Mouse (Mus musculus) midbrain, embryonic 14.5 days (tissue): Measurements from ENCODE around the gene Gpsm2. TPM values are rescaled to one million over a fixed set of nuclear protein-coding genes. Genes with fewer than 3 reads are reported as not detected.
A peak's percentile ranks its signal among the peaks of the same experiment; 100 is the strongest.

Source experiments
- ATAC-seq: fragments of 200-750 bp; cut with Nextera tagmentation; 2 replicates; pipeline ENCODE4 v1.8.0; 2017; ENCODE audit warnings: moderate number of reproducible peaks, moderate library complexity; ENCODE audit not compliant: low FRiP score, low TSS enrichment
- DNase-seq: peaks from one replicate; pipeline ENCODE4 v3.0.0-alpha.2; 2015
- H3K27ac ChIP-seq: fragments of 300-500 bp; sonication (generic); replicated peaks from 2 replicates; pipeline ENCODE4 v1.5.1; 2014; ENCODE audit warnings: mild to moderate bottlenecking, low read depth, low read length, moderate library complexity
- H3K27me3 ChIP-seq: fragments of 300-500 bp; sonication (generic); 2 replicates; pipeline ENCODE4 v1.6.1; 2014; ENCODE audit warnings: low read length, control low read depth, mixed read lengths; ENCODE audit not compliant: control insufficient read depth, insufficient read depth
- H3K36me3 ChIP-seq: fragments of 300-500 bp; sonication (generic); 2 replicates; pipeline ENCODE4 v1.6.1; 2014; ENCODE audit warnings: low read length, control low read depth; ENCODE audit not compliant: control insufficient read depth, insufficient read depth
- H3K4me1 ChIP-seq: fragments of 300-500 bp; sonication (generic); 2 replicates; pipeline ENCODE4 v1.6.1; 2014; ENCODE audit warnings: mild to moderate bottlenecking, antibody characterized with exemption, low read length, control low read depth; ENCODE audit not compliant: control insufficient read depth, insufficient read depth
- H3K4me2 ChIP-seq: fragments of 300-500 bp; sonication (generic); 2 replicates; pipeline ENCODE4 v1.6.1; 2014; ENCODE audit warnings: mild to moderate bottlenecking, low read length, moderate library complexity
- H3K4me3 ChIP-seq: fragments of 300-500 bp; sonication (generic); replicated peaks from 2 replicates; pipeline ENCODE4 v1.5.1; 2014; ENCODE audit warnings: low read depth, low read length
- H3K9ac ChIP-seq: fragments of 300-500 bp; sonication (generic); replicated peaks from 2 replicates; pipeline ENCODE4 v1.6.1; 2014; ENCODE audit warnings: mild to moderate bottlenecking, low read length, moderate library complexity
- H3K9me3 ChIP-seq: fragments of 300-500 bp; sonication (generic); 2 replicates; pipeline ENCODE4 v1.6.1; 2016; ENCODE audit warnings: low read length, control low read depth, mixed read lengths; ENCODE audit not compliant: control insufficient read depth
- WGBS: fragments of 180-500 bp; shearing (Covaris S2); extraction: QIAGEN DNeasy Blood & Tissue Kit; methylation state at CpG from one replicate; pipeline ENCODE4 v1.1.7; 2014; 5-methylcytosine and 5-hydroxymethylcytosine counted together
- polyA plus RNA-seq: library from polyadenylated mRNA; unstranded; fragments of >200 nt; fragmentation: Nextera tagmentation; extraction: Ambion mirVana; gene quantifications from 2 replicates; pipeline ENCODE4 v1.2.1, GENCODE M21; 2014

The Gpsm2 gene
- polyA plus RNA-seq, 1 experiment from 2014 or later, result 31.3 TPM

DNA sequence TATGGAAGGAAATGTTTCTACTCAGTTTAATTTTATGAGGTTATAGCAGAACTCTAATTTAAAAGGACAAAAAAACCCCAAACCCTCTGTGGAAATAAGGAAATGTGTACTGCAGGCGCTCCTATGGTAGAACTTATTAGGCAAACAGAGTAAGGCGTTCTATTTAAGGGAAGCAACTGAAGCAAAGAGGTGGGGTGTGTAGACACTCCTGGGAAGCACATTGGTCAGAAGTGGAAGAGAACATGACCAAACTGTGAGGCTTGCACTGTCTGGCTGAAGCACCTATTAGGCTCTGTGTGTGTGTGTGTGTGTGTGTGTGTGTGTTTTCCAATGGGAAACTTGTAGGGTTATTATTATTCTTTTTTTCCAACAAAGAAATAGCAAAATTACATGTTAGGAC, 2.8 kb downstream of the Gpsm2 start:
- ATAC-seq, result no peak
- Histone ChIP-seq H3K36me3 (no peaks in the 10 kb centered on the region), H3K9ac (no peak overlapping the region), H3K4me3 (no peak overlapping the region), H3K9me3 (no peaks in the 10 kb centered on the region), H3K27me3 (no peaks in the 10 kb centered on the region), H3K27ac (no peak overlapping the region), H3K4me1 (peaks cover 16% of the 10 kb centered on the region), H3K4me2 (no peak overlapping the region)
- DNase-seq, result no peak
- 88% methylated on average over 2 of the region's 2 CpGs for WGBS

DNA sequence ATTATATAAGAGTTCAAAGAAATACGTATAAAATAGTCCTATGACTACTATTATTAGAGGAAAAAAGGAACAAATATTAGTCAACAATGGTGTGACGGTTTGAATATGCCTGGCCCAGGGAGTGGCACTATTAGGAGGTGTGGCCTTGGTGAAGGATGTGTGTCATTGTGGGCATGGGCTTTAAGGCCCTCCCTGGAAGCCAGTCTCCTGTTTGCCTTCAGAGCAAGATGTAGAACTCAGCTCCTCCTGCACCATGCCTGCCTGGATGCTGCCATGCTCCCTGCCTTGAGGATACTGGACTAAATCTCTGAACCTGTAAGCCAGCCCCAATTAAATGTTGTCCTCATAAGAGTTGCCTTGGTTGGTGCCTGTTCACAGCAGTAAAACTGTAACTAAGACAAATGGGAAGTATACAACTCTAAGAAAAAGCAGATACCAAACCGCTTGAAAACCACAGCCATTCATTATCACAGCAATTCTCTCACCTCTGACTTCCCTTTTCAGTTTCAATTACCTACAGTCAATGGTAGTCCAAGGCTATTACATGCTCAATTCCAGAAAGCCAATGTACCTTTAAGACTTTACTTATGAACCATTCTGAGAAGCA, 4.1 kb downstream of the Gpsm2 start:
- Histone ChIP-seq H3K9me3 (no peaks in the 10 kb centered on the region), H3K27ac (no peak overlapping the region), H3K4me3 (no peak overlapping the region), H3K27me3 (no peaks in the 10 kb centered on the region), H3K4me1 (peaks cover 15% of the 10 kb centered on the region), H3K9ac (no peak overlapping the region), H3K36me3 (no peaks in the 10 kb centered on the region), H3K4me2 (no peak overlapping the region)
- WGBS, result 94% methylated on average over 3 of the region's 3 CpGs
- no peak for DNase-seq
- ATAC-seq, result no peak

DNA sequence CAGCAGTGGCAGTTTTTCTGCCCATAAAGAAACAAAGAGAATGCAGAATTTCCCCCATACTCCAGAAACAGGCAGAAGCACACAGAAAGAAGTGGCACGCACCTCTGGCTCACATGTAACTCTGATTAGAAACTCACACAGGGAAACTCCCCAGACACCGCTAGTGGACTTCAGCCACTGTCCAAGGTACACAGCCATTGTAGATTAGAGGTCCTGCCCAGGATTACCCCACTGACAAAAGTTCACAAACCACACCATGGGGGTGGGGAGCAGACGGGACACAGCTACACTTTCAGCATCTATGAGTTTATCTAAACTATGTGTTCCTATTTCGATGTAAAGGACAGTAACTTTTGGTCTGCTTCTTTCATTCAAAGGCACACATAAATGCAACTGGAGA, 7.3 kb downstream of the Gpsm2 start:
- Histone ChIP-seq H3K9me3 (no peaks in the 10 kb centered on the region), H3K27me3 (no peaks in the 10 kb centered on the region), H3K36me3 (no peaks in the 10 kb centered on the region), H3K4me3 (no peak overlapping the region), H3K4me2 (no peak overlapping the region), H3K9ac (no peak overlapping the region), H3K4me1 (no peaks in the 10 kb centered on the region), H3K27ac (no peak overlapping the region)
- no peak for ATAC-seq
- WGBS, result 98% methylated on average over 4 of the region's 4 CpGs
- no peak for DNase-seq

DNA sequence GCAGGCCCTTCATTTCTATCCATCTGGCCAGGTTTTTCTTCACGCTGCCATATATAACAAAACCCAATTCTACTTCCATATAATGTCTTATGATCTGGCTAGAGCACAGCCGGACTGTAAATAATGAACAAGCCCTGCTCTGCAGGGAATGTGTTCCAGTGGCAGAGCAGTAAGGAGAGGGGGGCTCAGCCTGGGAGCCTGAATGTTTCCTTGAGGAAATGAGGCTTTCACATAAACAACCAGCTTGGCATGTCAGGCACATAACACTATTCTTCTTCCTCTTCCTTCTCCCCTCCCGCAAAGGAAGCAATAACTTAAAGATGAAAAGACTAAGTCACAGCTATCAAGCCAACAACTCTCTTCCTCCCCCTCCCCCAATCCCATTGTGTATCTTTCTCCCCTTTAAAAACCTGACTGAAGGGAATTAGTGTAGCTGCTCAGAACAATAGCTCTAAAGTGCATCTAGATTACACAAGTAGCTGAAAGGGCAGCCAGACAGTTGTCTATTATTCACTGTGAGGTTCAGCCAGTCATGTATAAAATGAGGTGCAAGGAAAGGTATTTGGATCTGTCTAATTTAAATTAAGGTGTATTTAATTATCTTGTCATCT, 8.9 kb downstream of the Gpsm2 start:
- Histone ChIP-seq H3K36me3 (no peaks in the 10 kb centered on the region), H3K4me1 (no peaks in the 10 kb centered on the region), H3K9ac (no peak overlapping the region), H3K27ac (peak overlapping the region; percentile 52), H3K4me3 (no peak overlapping the region), H3K4me2 (no peak overlapping the region), H3K27me3 (no peaks in the 10 kb centered on the region), H3K9me3 (no peaks in the 10 kb centered on the region)
- DNase-seq, result peak; percentile 33
- WGBS, result 41% methylated on average over 3 of the region's 3 CpGs
- no peak for ATAC-seq

DNA sequence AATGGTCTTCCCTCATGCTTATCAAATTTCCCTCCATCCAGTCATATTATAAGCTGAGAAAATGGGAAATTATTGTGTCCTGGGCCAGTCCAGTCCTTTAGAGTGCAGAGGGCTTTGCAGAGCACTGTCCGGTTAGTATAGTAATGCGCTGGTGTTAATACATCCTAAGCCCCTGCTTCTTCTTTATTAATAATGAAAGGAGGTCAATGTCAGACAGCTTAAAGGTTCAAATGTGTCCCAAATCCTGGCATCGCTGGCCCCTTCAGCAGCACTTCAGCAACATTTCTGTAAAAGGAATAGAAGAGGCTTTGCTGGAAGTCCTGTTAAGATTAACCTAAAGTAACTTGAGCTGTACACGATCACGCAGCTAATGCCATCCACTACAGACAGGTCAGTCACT, 10.8 kb downstream of the Gpsm2 start:
- H3K36me3 ChIP-seq, result no peaks in the 10 kb centered on the region
- ATAC-seq (no peak), DNase-seq (no peak)
- H3K4me1 ChIP-seq, result no peaks in the 10 kb centered on the region
- no peak overlapping the region for H3K27ac ChIP-seq
- H3K4me2 ChIP-seq, result no peak overlapping the region
- no peaks in the 10 kb centered on the region for H3K27me3 ChIP-seq
- 85% methylated on average over 5 of the region's 5 CpGs for WGBS
- H3K4me3 ChIP-seq, result no peak overlapping the region
- no peak overlapping the region for H3K9ac ChIP-seq
- H3K9me3 ChIP-seq, result no peaks in the 10 kb centered on the region

DNA sequence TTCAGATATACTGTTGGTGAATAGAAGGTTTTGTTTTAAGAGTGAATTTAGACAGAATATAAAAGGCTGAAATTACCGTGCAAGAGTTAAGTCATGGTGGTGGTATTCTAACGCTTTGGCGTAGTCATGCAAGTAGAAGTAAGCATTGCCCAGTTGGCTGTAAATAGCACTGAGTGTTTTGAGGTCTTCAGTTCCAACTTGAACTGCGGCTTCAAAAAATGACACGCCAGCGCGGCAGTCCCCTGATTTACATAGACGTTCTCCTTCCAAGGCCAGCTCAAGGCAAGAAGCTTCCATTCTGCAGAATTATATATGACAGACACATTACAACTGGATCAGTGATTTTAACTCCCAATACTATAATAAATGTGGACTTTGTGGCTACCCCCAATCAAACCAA, 19.3 kb downstream of the Gpsm2 start:
- 97% methylated on average over 8 of the region's 8 CpGs for WGBS
- Histone ChIP-seq H3K36me3 (peaks cover 28% of the 10 kb centered on the region), H3K4me2 (no peak overlapping the region), H3K9me3 (no peaks in the 10 kb centered on the region), H3K27ac (no peak overlapping the region), H3K9ac (no peak overlapping the region), H3K27me3 (no peaks in the 10 kb centered on the region), H3K4me1 (no peaks in the 10 kb centered on the region), H3K4me3 (no peak overlapping the region)
- DNase-seq (no peak), ATAC-seq (no peak)

DNA sequence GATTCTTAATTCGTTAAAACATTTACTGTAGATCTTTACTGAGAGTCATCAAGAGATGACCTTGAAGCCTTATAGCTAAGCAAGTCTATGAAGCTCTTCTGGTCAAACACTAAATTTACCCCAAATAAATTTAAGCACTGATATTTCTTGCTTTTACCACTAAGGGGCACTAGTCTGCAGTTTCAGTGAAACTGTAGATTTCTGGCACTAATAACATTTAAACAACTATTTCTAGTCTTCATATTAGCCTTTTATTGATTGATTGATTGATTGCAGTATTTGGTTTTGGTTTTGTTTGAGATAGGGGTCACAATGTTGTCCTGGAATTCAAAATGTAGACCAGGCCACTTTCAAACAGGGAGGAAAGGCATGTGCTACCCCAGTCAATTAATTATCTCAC, 20.9 kb downstream of the Gpsm2 start:
- WGBS, result 89% methylated on average over 1 of the region's 1 CpGs

DNA sequence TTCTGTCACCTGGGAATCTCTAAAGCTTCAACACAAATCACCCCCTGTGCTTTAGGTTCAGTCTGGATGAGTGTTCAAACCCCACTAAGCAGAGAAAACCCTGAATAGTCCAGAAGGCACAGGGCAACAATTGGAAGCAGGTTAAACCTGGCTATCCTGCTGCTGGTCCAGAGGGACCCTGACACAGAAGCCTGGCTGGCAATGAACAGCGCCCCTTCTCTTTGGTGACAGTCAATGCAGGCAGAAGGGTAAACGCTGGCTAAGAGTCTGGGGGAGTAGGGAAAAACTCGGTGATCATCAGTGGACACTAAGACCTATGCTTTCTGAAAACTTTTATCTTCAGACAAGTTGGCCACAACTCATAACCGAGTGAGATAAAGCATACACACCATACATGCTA, 22.3 kb downstream of the Gpsm2 start:
- 93% methylated on average over 4 of the region's 4 CpGs for WGBS
- ATAC-seq, result no peak
- Histone ChIP-seq H3K9ac (no peak overlapping the region), H3K9me3 (no peaks in the 10 kb centered on the region), H3K36me3 (peaks cover 52% of the 10 kb centered on the region), H3K4me1 (no peaks in the 10 kb centered on the region), H3K4me2 (no peak overlapping the region), H3K27me3 (no peaks in the 10 kb centered on the region), H3K27ac (no peak overlapping the region), H3K4me3 (no peak overlapping the region)
- no peak for DNase-seq

More for the DNA sequence above, 20.9 kb downstream of the Gpsm2 start:
- Histone ChIP-seq H3K9me3 (no peaks in the 10 kb centered on the region), H3K4me1 (no peaks in the 10 kb centered on the region), H3K27ac (no peak overlapping the region), H3K4me3 (no peak overlapping the region), H3K4me2 (no peak overlapping the region), H3K27me3 (no peaks in the 10 kb centered on the region), H3K9ac (no peak overlapping the region), H3K36me3 (peaks cover 41% of the 10 kb centered on the region)
- ATAC-seq (no peak), DNase-seq (peak; percentile 72)

DNA sequence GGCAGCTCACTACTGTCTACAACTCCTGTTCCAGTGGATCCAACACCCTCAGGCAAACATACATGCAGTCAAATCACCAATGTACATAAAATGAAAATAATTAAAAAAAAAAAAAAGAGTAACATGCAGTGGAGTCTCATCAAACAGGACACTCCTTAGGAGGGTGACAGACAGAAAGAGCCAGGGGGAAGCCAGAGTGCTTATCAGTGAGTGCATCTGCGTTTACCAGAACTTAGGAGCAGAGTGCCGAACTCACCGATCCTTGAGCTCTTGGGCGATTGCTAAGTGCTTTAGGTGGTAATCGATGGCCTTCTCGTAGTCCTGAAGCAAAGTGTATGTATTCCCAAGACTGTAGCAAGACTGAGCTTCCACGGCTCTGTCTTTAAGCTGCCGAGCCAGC, 23.4 kb downstream of the Gpsm2 start:
- H3K4me1 ChIP-seq, result no peaks in the 10 kb centered on the region
- H3K27ac ChIP-seq, result no peak overlapping the region
- H3K27me3 ChIP-seq, result no peaks in the 10 kb centered on the region
- H3K9me3 ChIP-seq, result no peaks in the 10 kb centered on the region
- H3K4me3 ChIP-seq, result no peak overlapping the region
- no peak overlapping the region for H3K9ac ChIP-seq
- no peak for ATAC-seq
- no peak overlapping the region for H3K4me2 ChIP-seq
- peaks cover 59% of the 10 kb centered on the region for H3K36me3 ChIP-seq
- WGBS, result 96% methylated on average over 8 of the region's 8 CpGs
- no peak for DNase-seq
